Mouse (Mus musculus): ENCODE data around the gene Tmem37.

Gene Tmem37

DNA sequence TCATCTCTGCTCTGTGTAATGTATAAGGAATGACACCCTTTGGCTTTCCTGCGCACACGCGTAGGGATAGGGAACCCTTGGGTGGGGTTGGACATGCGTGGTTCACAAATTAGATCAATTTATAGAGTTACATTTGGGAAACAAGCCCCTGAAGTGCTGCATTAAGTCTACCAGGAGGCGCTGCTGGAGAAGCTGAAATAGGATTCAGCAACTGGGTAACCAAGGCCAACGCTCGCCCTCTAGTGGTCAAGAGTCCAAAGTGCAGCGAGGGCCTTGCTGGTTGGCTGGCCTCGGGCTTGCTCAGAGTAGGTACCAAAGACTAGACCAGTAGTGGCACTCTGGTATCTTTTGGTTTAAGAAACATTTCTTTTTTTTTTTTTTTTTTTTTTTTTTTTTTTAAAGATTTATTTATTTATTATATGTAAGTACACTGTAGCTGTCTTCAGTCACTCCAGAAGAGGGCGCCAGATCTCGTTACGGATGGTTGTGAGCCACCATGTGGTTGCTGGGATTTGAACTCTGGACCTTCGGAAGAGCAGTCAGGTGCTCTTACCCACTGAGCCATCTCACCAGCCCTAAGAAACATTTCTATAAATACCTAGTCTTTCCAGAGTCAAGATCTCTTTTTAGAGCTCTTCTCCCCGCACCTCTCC, 19.7 kb upstream of the Tmem37 start:
- DNase-seq (ENCODE audit: extremely low spot score, low spot score), result peak; percentile 86

DNA sequence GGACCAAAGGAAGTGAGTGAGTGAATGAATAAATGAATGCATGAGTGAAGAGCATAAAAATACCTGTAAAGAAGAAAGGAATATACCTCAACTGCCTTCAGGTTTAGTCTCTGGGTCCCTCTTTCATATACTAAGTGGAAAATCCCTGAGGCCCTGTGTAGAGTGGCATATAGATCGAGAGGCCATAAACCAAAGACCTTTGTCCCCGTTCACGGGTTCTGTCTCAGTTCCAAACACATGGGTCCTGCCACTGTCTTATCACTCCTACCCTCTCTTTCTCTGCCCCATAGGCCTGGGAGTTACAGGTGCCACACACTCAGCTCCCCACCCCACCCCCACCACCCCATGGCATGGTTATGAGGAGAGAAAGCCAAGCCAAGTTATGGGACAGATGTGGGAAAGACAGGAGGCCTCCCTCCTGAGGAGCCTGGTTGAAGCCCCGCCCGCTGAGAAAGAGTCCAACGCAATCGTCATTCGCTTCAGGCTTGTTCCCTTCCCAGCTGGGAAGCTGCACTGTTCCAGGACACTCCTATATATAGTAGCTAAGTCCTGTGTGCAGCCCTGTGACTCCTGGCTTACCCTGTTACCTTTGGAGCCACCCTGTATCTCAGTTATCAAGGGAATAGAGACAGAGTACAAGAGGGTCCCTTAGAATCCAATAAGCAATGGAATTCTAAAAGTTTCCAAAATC, 17.2 kb upstream of the Tmem37 start:
- no peak for DNase-seq (ENCODE audit: extremely low spot score, low spot score)

DNA sequence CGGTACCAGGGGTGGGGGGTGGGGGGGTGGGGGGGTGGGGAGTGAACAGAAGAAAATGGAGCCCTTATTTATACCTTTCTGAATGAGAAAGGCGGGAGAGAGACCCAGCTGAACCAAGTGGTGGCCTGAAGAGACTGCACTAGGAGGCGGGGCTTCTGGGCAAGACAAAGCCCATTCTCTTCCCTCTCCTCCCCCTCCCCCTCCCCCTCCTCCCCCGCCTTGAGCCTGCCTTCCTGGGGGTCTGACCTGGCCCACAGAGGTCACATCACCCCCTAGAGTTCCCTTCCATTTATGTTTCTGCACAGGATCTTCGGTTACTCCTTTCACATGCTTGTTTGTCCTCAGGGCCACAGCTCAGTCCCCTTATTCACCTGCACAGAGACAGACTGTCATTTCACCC, 15.3 kb upstream of the Tmem37 start:
- DNase-seq (ENCODE audit: extremely low spot score, low spot score), result no peak

DNA sequence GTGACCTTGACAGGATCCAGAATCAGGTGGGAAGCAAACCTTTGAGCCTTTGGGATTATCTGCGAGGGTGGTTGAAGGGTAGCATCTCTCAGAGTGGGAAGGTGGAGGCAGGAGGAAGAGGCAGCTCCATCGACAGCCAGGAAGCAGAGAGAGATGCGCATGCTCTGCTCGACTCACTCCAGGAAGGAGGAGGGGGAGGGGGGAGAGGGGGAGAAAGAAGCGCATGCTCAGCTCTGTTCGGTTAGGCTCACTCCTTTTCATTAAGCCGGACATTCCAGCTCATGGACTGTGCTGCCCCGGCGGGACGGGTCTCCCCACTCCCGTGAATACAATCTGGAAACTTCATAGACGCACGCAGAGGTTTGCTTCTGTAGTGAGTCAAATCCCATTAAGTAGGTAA, 12.8 kb upstream of the Tmem37 start:
- no peak for DNase-seq (ENCODE audit: extremely low spot score, low spot score)

DNA sequence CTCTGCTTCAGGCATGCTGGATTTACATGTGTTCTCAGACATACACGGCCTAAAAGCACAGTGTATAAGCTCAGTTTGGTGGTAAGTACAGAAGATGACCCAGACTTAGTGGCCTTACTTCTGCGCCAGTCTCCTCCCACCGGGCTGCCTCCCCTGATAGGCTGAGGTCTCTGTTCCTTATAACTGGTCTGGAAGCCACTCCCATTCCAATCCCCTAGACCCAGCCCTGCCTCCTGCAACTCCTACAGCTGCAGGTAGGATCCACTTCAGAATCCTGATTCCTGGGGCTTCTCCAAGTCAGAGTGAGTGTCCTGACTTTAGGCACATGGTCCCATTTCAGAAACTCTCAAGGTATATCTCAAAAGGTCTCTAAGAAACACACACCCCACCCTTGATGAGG, 11.8 kb upstream of the Tmem37 start:
- no peak for DNase-seq (ENCODE audit: extremely low spot score, low spot score)

DNA sequence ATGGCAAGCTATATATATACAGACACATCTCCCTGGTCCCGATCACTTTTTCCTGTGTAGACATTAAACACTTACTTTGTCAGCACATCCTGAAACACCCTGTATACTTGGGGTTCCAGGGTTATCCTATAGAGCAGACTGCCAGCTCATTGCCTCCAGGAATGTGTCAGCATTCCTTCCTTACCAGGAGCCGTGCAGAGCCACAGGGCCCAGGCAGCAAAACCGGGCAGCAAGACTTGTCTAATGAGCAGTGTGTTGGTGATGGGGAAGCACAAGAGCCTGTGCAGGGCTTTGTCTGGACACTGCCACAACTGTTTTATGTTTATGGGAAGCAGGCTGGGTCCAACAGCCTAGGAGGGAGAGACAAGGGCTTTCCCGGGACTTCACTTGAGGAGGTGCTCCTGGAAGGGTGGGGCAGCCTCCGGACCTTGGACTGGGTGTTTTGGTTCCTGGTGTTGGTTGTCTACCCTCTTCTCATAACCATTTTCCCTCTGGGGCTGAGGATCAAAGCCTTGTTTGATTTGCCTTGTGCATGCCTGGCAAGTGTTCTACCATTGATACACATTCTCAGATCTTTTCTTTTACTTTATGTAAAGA, 10.1 kb upstream of the Tmem37 start:
- no peak for DNase-seq (ENCODE audit: extremely low spot score, low spot score)

DNA sequence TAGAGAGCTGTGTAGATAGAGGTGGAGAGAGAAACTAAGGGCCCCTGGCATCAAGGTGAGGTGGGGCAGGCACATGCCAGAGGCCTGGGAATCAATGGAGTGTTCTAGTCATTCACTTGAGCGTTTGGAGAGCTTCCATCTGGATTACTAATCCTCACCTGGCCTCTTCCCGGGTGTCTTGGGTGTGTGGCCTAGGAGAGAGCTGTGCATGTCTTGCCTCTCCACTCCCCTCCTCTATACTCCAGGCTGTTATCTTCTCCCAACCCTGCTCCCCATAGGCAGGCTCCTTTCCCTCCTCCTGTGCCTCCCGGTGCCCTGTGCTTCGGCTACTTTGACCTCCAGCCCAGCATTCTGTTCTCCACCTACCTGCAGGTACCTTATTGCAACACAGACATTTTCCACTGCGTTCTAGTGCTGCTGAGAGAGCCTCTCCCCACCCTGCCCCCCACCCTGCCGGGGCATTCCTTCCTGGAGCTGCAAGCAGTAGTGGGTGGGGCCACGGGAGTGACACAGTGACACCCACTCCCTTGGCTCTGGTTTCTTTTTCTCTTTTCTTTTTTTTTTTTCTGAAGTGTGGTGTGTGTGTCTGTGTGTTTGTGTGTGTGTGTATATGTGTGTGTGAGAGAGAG, 9.2 kb upstream of the Tmem37 start:
- no peak for DNase-seq (ENCODE audit: extremely low spot score, low spot score)

DNA sequence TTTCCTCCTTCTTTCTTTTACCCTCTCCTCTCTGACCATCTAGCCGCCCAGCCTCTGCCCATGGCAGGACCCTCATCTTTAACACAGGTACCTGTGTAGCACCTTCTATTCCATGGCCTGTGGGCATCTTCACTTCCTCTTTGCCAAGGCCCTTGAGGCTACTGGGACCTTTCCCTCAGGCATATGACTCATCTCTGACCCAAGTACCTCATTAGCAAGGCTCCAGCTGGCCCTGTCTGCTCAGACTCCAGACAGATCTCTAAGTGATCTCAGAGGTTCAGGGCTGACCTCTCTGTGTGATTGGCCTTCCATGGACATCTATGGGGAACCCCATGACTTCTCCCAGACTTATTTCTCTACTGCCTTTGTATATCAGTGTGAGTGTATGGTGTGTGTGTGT, 6.8 kb upstream of the Tmem37 start:
- no peak for DNase-seq (ENCODE audit: extremely low spot score, low spot score)

DNA sequence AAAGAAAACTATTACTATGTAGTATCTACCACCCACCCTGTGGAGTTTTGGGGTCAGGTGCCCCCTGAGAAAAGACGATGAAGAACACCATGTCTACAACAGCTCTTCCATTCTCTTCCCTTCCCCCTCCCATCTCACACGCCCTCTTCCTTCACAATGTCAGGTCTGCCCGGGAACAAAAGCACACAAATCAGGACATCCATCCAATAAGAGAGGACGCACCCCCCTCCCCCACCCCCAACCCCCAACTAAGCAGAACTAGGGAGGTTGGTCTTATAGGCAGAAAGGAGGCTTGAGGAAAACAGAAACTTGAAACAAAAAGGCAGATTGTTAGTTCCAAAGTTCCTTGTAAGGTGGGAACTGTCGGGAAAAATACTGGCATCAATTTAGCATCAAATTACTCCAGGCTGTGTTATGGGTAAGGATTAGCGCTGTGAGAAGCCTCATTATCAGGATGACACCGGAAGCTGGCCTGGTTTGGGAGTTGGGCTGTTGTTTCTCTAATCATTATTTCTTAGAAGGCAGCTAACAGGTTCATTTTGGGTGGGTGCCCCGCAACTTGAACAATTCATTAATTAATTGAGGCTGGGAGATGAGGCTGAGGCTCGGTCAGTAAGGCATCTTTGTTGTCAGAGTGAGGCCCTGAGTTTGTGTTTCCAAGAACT, 4.0 kb upstream of the Tmem37 start:
- DNase-seq (ENCODE audit: extremely low spot score, low spot score), result no peak

DNA sequence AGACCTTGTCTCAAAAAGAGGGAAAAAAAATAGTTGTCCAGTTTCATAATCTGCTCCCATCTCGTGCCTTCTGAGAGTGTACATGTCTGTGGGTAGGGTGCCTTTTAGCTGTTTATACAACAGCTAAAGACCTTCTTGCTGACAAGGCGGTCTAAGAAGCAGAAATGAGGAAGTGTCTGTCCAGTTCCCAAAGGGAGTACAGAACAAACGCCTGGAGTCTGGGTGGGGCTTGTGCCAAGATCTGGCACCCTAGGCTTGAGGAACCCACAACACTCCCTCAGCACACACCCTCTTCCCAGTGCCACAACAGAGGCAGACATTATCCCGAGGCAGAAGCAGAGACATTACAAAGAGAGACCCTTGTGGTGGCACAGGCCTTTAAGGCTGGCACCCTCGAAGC, 1.6 kb upstream of the Tmem37 start:
- no peak for DNase-seq (ENCODE audit: extremely low spot score, low spot score)

DNA sequence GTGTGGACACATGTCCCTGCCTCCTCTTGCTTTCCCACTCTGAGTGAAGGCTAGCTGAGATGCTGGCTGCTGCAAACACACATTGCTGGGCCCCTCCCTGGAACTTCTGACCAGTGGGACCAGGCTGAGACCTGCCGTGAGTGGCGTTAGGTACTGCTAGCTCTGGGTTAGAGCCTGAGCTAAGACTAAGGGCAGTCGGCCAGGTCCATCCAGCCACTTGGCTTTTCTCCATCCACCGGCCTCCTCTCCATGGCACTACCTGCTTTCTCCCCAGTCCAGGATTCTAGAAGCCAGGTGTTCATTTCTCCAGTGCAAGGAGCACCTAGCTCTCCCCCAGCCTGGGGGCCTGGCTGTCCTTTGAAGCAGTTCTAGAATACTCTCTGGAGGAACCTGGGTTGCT, 1.1 kb upstream of the Tmem37 start:
- no peak for DNase-seq (ENCODE audit: extremely low spot score, low spot score)

DNA sequence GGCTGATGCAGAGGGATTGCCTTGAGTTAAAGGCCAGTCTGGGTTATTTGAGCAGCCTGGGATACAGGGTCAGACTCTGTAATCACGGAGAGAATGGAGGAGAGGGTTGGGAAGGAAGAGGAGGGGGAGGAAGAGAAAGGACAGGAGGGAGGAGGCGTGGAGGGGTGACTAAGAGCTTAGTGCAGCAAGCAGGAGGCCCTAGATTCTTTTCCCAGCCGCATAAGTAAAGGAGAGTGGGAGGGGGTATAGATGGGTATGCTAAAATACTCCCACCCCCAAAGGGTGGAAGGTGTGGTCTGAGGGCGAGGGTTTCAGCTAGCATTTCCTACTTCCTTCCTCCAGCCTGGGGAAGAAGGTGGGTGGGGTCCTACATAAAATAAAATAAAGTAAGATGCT, 431 bp upstream of the Tmem37 start:
- DNase-seq (ENCODE audit: extremely low spot score, low spot score), result no peak

DNA sequence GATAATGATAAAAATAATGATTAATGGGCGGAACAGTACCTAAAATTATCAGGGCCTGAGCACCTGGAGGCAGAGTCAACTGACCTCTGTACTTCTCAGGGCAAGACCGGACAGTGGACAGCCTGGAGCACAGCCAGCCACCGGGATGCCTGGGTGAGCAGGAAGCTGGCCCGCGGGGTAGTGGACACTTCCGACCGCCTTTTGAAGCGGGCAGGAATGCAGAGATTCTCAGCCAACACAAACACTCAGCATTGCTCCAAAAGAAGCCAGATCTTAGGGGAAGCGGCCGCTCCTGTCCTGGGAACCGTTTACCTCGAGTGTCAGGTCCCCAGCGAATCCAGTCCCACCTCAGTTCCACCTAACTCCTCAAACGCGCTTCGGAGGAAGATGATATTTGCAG, 974 bp downstream of the Tmem37 start:
- DNase-seq (ENCODE audit: extremely low spot score, low spot score), result peak; percentile 39

DNA sequence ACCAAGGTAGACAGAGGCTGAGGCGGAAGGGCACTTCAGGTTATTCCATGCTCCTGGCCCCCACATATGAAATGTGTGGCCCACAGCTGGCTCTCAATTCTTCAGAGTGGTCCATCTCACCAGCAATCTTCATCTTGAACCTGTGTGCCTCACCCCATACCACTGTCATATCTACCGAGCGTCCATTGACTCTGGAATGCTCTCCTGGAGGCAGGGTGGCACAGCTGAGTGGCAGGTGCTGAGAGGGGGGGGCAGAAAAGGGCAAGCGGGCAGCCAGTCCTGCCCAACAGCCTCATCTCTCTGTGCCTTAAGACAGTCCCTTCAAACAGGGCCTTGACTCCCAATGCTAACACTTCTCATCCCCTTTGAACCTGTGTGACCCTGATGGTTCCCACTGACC, 2.7 kb downstream of the Tmem37 start:
- no peak for DNase-seq (ENCODE audit: extremely low spot score, low spot score)

DNA sequence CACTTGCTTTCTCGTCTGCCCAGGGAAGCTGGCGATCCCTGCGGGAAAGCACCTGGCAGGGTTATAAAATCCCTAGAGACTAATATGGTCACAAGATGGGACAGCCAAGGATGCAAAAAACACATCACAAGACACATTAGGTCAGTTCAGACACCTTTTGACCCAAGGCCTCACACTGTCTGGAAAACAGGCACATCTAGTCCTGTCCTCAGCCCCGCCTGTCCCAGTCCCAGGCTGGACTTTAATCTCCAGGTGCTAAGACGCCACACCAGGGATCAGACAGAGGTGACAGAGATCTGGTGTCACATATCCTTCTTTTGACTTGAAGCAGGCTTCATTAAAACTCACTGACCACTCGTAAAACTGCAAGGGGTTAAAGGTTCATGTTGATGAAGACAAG, 3.7 kb downstream of the Tmem37 start:
- no peak for DNase-seq (ENCODE audit: extremely low spot score, low spot score)

DNA sequence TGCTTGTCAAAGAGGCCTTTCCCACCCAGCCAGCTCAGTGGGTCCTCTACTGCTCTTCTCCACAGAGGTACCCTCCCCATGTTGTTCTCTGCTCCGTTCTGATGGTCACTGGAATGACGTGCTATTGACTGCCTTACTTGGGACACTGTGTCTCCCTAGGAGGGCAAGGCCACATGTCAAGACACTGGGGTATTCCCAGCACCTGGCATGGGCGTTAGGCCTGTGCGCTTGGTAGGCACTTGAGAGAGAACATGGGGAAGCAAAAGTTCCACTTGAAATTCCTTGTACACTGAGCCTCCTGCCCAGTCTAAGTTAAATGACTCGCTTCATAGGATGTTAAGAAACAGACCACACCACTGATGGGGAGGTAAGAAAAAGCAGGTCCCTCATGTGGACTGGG, 4.8 kb downstream of the Tmem37 start:
- no peak for DNase-seq (ENCODE audit: extremely low spot score, low spot score)

DNA sequence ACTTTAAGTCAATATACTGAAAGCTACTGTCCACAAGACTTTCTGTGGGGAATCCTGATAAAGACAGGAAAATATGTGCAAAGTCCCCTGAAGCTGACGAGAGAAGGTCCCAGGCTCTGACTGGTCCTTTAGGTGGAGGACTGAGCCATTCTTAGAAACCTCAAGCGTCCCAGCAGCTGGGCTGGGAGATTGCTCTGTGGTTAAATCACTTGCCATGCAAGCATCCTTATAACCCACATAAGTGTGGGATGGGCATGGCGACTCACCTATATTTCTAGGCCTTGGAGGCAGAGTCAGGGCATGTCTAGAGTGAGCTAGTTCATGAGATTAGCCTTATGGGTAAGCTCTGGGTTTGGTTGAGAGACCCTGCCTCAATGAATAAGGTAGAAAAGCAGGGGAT, 7.2 kb downstream of the Tmem37 start:
- no peak for DNase-seq (ENCODE audit: extremely low spot score, low spot score)

DNA sequence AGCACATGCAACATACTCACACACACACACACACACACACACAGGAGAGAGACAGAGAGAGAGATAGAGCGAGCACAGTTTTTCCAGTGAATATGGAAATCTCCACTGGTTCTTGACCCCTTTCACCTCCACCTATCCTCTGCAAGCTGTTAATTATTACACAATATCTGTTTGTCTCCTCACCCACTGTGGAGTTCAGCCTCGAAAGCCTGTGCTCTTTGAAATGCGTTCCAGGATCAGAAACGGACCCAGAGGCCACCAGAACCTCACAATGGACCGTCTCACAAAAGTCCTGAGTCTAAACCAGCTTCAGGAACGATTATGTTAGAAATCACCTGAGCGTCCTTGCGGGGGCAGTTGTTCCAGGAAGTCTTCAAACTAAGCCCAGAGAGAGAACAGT, 7.7 kb downstream of the Tmem37 start:
- no peak for DNase-seq (ENCODE audit: extremely low spot score, low spot score)

DNA sequence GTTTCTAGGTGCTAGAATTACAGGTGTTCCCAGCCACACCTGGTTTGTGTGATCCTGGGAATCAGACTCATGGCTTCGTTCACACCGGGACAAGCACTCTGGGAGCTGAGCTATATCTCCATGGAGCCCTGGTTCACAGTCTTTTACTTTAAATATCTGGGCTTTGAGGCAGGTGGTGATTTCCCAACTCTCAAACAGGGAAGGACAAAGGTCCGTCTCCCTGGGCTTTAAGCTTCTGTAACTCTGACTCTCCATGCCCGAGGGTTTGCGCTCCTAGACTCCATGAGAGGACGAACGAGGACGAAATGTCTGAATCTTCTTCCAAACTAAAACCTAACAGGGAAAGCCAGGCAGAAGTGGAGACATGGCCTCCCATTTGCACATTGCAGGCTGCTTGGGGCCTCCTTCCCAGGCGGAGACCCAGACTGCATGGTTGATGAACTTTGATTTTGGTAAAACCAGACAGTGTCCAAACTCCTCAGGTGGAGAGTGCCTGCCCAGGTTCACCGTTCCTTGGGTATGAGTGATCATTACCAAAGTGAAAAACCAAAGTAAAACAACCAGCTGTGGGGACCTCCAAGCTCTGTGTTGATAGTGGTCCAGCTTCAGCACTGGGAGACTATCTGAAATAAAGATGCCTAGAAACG, 9.7 kb downstream of the Tmem37 start:
- DNase-seq (ENCODE audit: extremely low spot score, low spot score), result no peak

DNA sequence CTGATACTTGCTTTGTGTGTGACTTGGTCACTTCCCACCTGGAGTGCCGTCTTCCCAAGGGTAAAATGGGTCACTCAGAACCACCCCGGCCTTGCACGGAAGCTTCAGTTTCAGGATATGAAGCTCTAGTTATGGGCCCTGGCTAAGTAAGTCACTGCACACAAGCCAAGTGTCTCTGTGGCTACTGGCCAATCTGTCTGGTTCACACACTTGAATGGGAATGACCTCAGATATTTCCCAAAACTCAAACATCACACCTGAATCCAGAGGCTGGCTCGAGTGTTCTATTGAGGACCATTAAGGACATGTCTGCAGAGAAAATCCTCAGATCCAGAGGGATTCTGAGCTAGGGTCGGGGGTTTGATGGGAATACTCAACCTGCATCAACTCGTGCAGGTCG, 11.6 kb downstream of the Tmem37 start:
- no peak for DNase-seq (ENCODE audit: extremely low spot score, low spot score)

DNA sequence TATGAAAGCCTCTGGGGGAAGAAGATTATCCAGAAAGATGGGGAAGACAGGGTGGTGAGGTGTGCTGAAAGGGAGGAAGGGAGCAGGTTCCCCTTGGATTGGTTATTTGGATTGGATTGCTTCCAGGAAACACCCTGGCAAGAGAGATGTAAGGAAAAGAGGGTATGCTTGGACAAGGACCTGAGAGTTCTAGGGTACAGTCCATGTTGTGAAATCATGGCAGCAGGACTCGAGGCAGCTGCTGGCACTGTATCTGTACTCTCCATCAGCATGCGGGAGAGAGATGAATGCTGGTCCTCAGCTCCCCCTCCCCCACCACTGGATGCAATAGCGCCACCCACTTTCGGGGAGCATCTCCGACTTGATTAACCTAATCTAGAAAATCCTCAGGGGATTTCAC, 13.2 kb downstream of the Tmem37 start:
- no peak for DNase-seq (ENCODE audit: extremely low spot score, low spot score)
